Mouse (Mus musculus): ENCODE measurements around the gene Pax7.

Gene Pax7

DNA sequence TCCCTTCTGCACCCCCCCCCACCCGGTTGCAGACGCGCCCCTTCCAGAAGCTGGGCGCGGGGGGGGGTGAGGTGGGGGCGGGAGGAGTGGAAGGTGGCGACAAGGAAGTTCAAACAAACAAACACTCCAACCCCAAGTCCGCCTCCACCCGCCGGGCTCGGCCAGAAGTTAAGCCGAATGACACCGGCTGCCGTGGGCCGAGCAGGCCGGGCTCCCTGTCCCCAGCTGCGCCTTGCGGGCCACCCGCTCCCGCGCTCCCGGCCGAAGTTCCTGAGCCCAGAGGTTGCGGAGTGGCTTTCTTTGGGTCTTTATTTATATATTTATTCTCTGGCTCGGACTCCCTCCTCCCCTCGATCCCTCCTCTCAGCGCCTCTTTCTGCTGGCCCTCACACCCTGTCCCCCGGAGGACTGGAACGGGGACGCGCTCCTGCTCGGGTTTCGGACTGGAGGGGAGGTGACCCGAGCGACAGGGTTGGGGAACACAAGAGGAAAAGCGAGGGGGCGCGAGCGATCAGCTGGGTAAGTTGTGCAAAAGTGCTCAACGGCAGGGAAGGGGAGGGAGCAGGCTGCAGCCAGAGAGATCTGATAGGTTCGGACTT, at the start of gene Pax7:
Gene Pax7, minus strand, starts transcription at position 493 of the 599 bp plus-strand sequence.
- DNase-seq (ENCODE audit: low read depth) = no peak

GRCm38 (mm10) chr4:139881796-139882195, 48.5 kb upstream of the Pax7 start:
- no peak for DNase-seq (ENCODE audit: low read depth)

DNA sequence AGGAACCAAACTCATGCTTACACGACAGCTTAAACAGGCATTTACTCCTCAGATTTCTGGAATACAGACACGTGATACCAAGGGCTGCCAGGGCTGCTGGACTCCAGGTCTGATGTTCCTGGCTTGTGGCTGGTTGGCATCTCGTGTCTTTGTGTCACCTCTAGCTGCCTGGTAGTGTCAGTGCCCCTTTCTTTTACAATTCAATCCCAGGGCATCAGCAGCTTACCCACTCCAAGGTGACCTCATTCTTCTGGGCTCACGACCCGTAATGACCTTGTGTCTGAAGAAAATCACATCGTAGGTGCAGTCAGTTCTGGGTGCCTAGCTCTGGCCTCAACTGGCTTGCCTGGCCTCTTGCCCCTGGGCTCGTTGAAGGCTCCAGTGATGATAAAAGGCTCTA, 46.0 kb upstream of the Pax7 start:
- no peak for DNase-seq (ENCODE audit: low read depth)

DNA sequence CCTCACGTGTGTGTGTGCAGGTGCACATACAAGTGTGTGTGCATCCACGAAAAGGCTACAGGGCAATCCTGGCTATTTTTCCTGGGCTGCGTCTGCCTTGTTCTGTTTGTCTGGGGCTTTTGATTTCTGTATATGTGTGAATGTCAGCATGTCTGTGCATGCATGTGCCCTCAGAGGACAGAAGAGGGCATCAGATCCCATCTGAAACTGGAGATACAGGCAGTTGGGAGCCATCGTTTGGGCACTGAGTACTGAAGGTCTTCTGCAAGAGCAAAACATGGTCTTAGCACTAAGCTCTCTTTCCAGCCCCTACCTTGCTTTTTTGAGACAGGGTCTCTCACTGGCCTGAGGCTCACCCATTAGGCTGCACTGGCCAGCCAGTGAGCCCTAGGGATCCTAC, 45.1 kb upstream of the Pax7 start:
- no peak for DNase-seq (ENCODE audit: low read depth)

GRCm38 (mm10) chr4:139877269-139877668, 43.9 kb upstream of the Pax7 start:
- DNase-seq (ENCODE audit: low read depth) = peak; percentile 4

- peak; percentile 12 for DNase-seq (ENCODE audit: low read depth)
Observed at GRCm38 (mm10) chr4:139872595-139872994, 39.3 kb upstream of the Pax7 start.

DNA sequence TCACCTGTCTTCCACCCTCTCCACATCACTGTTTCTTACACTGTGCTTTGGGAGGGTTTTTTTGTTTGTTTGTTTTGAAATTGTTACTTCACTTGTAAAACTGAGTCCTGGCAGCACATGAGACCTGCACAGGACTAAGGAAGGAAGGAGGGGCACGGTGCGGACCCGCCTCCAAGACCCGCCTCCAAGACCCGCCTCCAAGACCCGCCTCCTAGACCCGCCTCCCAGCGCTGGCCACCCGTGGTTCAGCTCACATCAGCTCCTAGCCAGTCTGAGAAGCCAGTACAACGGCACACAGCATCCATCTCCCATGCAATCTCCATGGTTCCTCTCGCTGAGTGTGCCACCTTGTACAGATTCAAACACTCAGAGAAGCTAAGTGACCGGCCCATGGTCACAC, 38.4 kb upstream of the Pax7 start:
- DNase-seq (ENCODE audit: low read depth) = no peak

GRCm38 (mm10) chr4:139863218-139863617, 29.9 kb upstream of the Pax7 start:
- no peak for DNase-seq (ENCODE audit: low read depth)

- DNase-seq (ENCODE audit: low read depth) = peak; percentile 45
Observed at GRCm38 (mm10) chr4:139858635-139859176, 25.4 kb upstream of the Pax7 start.

- no peak for DNase-seq (ENCODE audit: low read depth)
Observed at GRCm38 (mm10) chr4:139852219-139853035, 19.1 kb upstream of the Pax7 start.

GRCm38 (mm10) chr4:139851387-139851786, 18.1 kb upstream of the Pax7 start:
- DNase-seq (ENCODE audit: low read depth) = no peak

DNA sequence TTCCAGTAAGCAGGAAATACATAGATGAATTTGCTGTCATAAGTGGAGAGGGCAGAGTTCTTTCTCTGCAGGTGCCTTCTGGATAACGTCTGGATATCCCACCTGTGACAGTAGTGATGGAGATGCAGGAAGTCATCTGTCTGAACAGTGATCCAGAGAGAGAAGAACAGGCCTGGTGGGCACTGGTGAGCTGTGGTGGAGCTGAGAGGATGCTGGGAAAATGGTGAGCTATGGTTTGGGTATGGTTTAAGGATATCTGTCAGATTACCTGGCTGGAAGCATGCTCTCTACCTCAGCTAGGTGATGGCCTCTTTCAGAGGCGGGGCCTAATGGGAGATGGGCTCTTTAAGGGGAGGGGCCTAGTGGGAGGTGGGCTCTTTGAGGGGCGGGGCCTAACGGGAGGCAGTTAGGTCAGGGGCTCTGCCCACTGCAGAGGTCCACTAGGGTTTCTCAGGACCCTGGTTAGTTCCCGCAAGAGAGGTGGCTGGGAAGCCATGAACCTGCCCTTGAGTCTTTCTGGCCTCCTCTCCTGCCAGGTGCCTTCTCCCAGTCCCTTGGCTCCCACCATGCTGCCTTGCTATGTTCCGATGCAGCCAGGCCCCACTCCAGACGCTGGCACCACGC, 17.3 kb upstream of the Pax7 start:
- no peak for DNase-seq (ENCODE audit: low read depth)

DNA sequence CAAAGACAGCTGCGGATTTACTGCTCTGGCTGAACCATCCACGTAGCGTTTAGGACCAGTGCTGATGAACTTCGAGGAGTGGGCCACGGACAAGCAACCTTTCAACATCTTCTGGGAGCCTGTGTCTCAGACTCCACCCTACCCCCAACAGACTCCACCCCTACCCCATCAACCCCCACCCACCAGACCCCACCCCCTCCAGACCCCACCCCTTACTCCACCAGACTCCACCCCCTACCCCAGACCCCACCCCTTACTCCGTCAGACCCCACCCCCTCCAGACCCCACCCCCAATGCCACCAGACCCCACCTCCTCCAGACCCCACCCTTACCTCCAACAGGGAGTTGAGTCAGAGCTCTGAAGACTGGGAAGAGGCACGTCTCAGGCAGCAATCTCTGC, 10.1 kb upstream of the Pax7 start:
- DNase-seq (ENCODE audit: low read depth) = no peak

- no peak for DNase-seq (ENCODE audit: low read depth)
Observed at GRCm38 (mm10) chr4:139842919-139843318, 9.6 kb upstream of the Pax7 start.

DNA sequence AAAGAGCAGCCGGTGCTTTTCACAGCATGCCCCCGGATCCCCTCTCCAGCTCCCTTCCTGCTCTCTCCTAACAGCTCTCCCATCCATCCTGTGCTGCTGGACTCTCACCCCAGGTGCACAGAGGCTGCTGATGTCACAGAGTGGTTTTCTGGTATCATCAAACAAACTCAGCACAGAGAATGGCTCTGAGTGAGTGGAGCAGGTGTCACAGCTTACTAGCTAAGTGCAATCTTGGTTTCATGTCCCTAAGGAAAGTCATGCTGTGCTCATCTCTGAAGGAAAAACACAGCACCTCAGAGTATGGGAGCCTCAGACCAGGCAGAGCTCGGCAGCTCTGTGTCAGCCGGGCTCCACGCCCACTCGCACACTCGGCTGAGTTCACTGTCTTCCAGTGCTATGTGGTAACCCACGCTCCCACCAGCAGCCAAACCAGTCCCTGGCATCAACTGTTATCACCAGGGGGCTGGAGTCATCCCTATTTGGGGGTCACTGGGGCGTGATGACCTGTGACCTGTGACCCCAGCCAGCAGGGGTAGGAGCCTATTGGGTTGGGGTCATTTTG, 7.7 kb upstream of the Pax7 start:
- DNase-seq (ENCODE audit: low read depth) = no peak

DNA sequence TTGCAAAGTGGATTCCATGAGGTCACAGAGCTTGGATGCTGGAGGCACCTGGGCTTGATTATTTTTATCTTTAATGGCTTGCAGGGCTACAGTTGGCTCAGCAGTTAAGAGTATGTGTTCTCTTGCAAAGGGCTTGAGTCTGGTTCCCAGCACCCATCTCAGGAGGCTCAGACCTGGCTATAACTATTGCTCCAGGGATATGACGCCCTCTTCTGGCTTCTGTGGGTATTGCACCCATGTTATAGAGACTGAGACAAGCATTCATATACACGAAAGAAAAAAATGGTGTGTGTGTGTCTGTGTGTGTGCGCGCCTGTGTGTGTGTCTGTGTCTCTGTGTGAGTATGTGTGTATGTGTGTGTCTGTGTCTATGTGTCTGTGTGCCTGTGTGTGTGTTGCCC, 7.1 kb upstream of the Pax7 start:
- DNase-seq (ENCODE audit: low read depth) = no peak

GRCm38 (mm10) chr4:139836681-139837080, 3.4 kb upstream of the Pax7 start:
- DNase-seq (ENCODE audit: low read depth) = no peak

DNA sequence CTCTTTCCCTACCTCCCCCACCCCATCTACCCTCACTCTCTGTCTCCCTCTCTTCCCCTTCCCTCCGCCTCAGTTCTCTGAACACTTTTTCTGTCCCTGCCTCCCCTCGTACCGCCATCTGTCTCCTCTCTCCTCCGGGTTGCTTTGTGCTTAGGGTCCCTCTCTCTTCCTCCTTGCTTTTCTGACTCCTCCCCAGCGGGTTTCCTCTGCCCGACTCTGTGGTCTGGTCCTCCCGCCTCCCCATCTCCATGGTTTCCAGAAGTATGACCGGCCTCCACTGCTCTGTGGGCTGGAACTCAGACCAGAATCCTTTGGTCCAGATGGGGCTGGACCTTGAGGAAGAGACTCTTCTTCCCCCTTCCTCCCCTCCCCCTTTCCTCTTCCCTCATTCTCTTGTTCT, 2.9 kb upstream of the Pax7 start:
- no peak for DNase-seq (ENCODE audit: low read depth)

DNA sequence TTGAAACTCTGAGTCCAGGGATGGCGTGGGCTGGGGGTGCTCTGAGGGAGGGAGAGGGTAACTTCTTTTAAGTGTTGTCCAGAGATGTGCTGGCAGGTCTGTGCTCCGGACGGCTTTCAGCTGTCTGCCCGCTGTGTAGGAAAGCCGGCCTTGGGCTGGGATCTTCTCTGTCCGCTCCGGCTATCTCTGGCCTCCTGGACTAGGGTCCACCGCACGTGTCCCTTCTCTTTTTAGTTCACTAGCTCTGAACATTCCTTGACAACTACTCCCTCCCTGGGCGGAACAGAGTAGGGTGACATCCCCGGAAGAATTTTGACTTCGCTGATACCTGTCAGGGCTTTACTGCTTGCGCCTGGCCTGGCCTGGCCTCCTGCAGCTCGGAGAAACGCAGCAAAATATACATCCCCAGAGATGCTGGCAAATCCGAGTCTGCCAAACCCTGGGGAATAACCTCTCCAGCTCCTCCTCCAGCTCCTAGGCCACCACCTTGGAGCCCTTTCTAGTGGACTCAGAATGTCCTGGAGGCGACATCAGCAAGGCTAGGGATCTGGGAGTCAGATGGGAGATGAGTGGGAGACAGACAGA, 581 bp upstream of the Pax7 start:
- DNase-seq (ENCODE audit: low read depth) = no peak

GRCm38 (mm10) chr4:139832281-139833035, 870 bp downstream of the Pax7 start:
- DNase-seq (ENCODE audit: low read depth) = no peak

DNA sequence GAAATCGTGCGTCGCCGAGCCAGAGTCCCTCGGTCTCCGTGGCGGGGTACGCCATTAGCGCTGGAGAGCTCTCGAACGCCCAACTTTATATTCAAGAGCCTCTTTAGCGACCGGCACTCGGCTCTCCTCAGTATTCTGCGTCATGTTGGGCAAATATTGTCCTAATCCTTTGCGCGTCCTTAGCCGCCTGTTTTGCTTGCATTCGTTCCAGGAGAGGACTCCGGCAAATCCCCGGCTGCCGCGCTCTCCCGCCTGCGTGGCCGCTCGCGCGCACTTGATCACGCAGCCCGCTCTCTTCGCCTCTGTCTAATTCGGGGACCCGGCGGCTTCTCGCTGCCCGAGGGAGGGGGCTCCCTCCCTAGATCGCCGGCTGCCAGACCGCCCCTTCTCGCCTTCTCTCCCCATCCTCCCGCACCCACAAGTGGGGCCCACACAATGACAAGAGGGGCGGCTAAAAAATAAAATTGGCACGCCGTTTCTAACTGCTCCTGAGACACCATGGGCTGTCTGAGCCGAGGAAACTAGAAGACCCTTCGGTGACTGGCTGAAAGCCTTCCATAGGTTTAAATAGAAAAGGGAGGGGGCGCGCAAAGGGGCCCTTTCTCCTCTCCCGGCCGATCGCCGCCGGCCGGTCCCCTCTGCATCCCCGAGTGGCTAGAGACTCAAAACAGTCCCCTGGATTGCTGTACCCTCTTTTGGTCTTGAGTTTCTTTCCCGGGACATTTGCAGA, 1.7 kb downstream of the Pax7 start:
- no peak for DNase-seq (ENCODE audit: low read depth)
